Mouse (Mus musculus): ENCODE results near the gene 1700020L24Rik. TPM values are rescaled to one million over a fixed set of nuclear protein-coding genes. Genes with fewer than 3 reads are reported as not detected.

1700020L24Rik gene
- polyA plus RNA-seq, 1 experiment = 37.4 TPM

DNA sequence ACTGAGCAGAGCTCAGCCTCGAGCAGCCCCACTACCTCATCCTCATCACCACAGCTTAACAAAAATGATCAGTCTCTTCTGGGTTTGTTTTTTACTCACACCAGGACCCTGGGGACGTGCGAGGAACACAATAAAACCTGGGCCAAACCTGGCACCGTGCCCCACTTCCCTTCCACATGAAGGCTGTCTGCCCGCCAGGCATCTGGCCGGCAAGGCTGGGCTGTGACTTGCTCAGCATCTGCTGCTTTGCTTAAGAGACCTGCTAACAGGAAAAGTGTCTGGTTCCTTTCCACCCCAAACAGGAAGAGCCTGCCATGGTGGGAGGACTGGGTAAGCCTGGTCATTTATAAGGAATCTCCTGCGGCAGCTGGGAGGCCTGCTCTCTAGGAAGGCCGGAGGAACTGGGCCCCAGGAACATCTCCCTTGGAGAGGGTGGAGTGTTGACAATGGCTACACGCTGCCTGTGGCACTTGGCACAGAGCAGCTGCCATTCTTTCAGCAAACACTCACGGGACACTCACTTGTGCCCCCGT, 29.7 kb downstream of the 1700020L24Rik start:
- WGBS = 10% methylated on average over 11 of the region's 11 CpGs
- peaks cover 1% of the 10 kb centered on the region; the same call in 1 of the 2 replicates for H3K4me1 ChIP-seq (ENCODE audit: control insufficient read depth, insufficient read depth, low read length)
- H3K4me3 ChIP-seq (replicated peaks; ENCODE audit: control insufficient read depth, low read depth, low read length) = no peak overlapping the region
- no peak overlapping the region for H3K27ac ChIP-seq (ENCODE audit: control insufficient read depth, insufficient read depth, low read depth, low read length, poor library complexity)
- no peak for TF ChIP-seq CTCF (IDR thresholded peaks at IDR 0.05; ENCODE audit: control insufficient read depth, insufficient read depth, low read length)
- TF ChIP-seq POLR2A (IDR thresholded peaks at IDR 0.05; ENCODE audit: borderline replicate concordance, control insufficient read depth, low read depth, low read length) = no peak

DNA sequence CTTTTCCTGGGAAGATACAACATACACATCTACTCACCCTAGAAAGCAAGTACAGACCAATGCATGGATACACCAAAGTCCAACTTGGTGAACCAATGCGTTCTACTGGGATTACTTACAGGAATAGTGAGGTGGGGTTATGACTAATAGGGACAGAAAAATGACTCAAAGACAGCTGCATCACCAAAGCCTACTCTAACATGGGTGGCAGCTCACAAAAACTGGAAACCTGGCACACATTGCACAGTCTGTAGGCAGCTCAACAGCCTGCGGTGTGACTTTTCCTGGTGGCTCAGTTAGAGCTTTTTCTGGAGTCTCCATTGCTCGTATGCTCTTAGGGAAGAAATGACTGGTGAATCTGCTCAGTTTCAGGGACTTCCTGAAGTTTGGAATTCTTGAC, 31.3 kb downstream of the 1700020L24Rik start:
- TF ChIP-seq POLR2A (IDR thresholded peaks at IDR 0.05; ENCODE audit: borderline replicate concordance, control insufficient read depth, low read depth, low read length) (no peak), CTCF (IDR thresholded peaks at IDR 0.05; ENCODE audit: control insufficient read depth, insufficient read depth, low read length) (no peak)
- 93% methylated on average over 3 of the region's 3 CpGs for WGBS
- Histone ChIP-seq H3K27ac (ENCODE audit: control insufficient read depth, insufficient read depth, low read depth, low read length, poor library complexity) (no peak overlapping the region), H3K4me3 (replicated peaks; ENCODE audit: control insufficient read depth, low read depth, low read length) (no peak overlapping the region), H3K4me1 (ENCODE audit: control insufficient read depth, insufficient read depth, low read length) (peaks cover 1% of the 10 kb centered on the region; the same call in 1 of the 2 replicates)

DNA sequence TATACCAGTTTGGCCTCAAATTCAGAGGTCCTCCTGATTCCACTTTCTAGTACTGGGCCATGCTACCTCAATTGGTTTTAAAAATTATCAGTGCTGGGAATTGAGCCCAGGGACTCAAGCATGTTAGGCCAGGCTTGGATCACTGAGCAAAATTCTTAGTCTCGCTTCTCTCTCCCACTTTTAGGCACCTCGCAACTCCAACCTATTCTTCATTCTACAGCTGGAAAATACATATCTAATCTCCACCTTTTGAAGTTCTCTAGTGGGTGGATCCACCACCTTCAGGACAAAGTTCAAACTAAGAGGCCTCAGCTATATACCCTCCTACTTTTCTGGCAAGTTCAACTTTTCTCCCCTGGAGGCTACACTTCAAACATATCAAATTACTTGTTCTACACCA, 34.3 kb downstream of the 1700020L24Rik start:
- Histone ChIP-seq H3K4me3 (replicated peaks; ENCODE audit: control insufficient read depth, low read depth, low read length) (no peak overlapping the region), H3K27ac (ENCODE audit: control insufficient read depth, insufficient read depth, low read depth, low read length, poor library complexity) (no peak overlapping the region), H3K4me1 (ENCODE audit: control insufficient read depth, insufficient read depth, low read length) (peaks cover 1% of the 10 kb centered on the region; the same call in 1 of the 2 replicates)
- TF ChIP-seq POLR2A (IDR thresholded peaks at IDR 0.05; ENCODE audit: borderline replicate concordance, control insufficient read depth, low read depth, low read length) = no peak
- no peak for TF ChIP-seq CTCF (IDR thresholded peaks at IDR 0.05; ENCODE audit: control insufficient read depth, insufficient read depth, low read length)
- WGBS = 87% methylated on average over 2 of the region's 2 CpGs

DNA sequence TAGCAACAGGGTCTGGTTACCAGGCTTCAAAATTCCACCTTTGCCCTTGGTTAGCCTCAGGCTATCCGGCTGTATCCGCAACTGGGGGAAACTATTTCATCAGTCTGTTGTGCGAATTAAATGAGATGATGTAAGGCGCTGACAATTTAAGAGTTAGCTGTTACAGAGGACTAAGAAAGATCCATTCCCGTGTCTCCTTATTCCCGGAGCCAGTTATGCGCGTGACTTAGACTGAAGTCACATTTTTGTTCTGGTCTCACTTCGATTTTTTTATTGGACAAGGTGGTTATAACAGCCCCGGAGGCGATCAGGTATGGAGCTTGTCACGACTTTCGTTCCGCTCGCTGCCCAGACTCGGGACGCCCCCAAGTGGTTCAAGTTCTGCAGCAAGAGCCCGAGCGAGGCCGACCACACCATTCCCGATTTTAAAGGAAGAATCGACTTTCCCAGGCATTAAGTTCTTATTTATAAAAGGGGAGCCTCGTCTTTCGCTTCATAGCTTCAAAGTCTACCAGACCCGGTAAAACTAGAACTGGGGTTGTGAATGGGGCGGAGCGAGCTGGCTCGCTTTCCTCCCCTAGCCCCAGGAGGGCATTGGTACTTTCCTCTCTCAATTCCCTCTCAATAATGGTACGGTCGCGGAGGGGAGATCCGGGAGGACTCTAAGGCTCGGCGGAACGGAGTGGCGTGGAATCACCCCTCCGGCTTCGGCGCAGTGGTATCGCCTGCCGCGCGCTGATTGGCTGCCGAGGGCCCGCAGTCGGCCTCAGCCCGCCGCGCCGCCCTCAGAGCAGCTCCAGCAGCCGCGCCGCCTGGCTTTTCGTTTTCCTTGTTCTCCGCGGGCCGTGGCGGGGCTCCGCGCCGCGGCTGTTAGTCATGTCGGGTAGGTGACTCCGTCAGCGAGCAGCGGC, 35.1 kb downstream of the 1700020L24Rik start, which contains the start of gene Taf15:
Gene Taf15, plus strand, starts transcription at position 763 of the 911 bp plus-strand sequence.
- peak within 1 kb of the TSS; percentile 93 for H3K27ac ChIP-seq (ENCODE audit: control insufficient read depth, insufficient read depth, low read depth, low read length, poor library complexity)
- TF ChIP-seq POLR2A (IDR thresholded peaks at IDR 0.05; ENCODE audit: borderline replicate concordance, control insufficient read depth, low read depth, low read length) (peak; percentile 86; the same call in 1 of the 2 replicates), CTCF (IDR thresholded peaks at IDR 0.05; ENCODE audit: control insufficient read depth, insufficient read depth, low read length) (peak; percentile 57)
- peak within 1 kb of the TSS; percentile 81 for H3K4me3 ChIP-seq (replicated peaks; ENCODE audit: control insufficient read depth, low read depth, low read length)
- no peaks in the 10 kb centered on the region; the same call in 1 of the 2 replicates for H3K4me1 ChIP-seq (ENCODE audit: control insufficient read depth, insufficient read depth, low read length)
- 1% methylated on average over 66 of the region's 66 CpGs for WGBS

DNA sequence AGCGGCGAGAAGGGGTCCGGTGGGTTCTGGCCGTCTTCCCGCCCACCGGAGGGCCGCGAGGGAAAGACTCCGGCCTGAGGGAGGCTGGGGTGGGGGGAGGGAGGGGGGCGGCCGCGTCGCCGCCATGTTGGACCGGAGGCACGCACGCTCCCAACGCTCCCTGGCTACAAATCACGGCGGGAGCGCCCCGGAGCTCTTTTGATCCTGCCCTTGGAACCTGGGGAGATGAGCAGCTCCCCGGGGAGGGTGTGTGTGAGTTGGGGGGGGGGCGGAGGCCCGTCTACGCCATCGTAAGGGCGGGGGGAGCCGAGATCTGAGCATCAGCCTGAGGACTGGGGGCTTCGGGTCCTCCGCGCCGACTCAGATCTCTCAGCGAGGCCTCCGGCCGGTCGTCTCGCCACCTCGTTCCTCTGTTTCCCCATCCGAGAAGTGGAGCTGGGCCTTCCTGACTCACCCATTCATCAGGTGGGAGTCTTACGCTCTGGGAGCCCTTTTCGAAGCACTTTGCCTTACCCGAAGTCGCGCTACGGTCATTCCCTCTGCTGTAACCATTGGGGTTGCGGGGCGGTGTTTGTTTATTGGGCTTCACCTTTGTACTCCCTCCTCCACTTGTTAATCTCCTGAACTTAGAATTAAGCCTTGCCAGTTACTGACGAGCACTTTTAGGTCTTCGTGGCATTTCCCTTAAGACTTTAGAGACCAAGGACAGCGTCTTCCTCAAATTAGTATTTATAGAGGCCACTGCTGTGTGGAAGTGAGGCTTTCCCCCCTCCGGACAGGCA, 35.9 kb downstream of the 1700020L24Rik start:
- peak overlapping the region; percentile 81 for H3K4me3 ChIP-seq (replicated peaks; ENCODE audit: control insufficient read depth, low read depth, low read length)
- peak overlapping the region; percentile 93 for H3K27ac ChIP-seq (ENCODE audit: control insufficient read depth, insufficient read depth, low read depth, low read length, poor library complexity)
- H3K4me1 ChIP-seq (ENCODE audit: control insufficient read depth, insufficient read depth, low read length) = no peaks in the 10 kb centered on the region; the same call in 1 of the 2 replicates
- TF ChIP-seq CTCF (IDR thresholded peaks at IDR 0.05; ENCODE audit: control insufficient read depth, insufficient read depth, low read length) = no peak
- under 1% methylated on average over 51 of the region's 52 CpGs for WGBS

Other genes starting within 250 kb of the 1700020L24Rik start
- 4.0 and 6.4 TPM in 2 replicates for gene Slfn3, start 246.3 kb upstream of the 1700020L24Rik start, polyA plus RNA-seq (2011; ENCODE audit: insufficient read depth, insufficient read length, low replicate concordance, missing spikeins)
- 24.0 and 30.8 TPM in 2 replicates for gene Slfn14, start 151.0 kb upstream of the 1700020L24Rik start, polyA plus RNA-seq (2011; ENCODE audit: insufficient read depth, insufficient read length, low replicate concordance, missing spikeins)
- 43.7 and 59.2 TPM in 2 replicates for gene Ap2b1, start 138.7 kb upstream of the 1700020L24Rik start, polyA plus RNA-seq (2011; ENCODE audit: insufficient read depth, insufficient read length, low replicate concordance, missing spikeins)
- gene Pex12, start 135.1 kb upstream of the 1700020L24Rik start, polyA plus RNA-seq (2011; ENCODE audit: insufficient read depth, insufficient read length, low replicate concordance, missing spikeins) = 1.6 and 7.3 TPM in 2 replicates
- 0.32 and 1.1 TPM in 2 replicates for gene Rasl10b, start 28.5 kb upstream of the 1700020L24Rik start, polyA plus RNA-seq (2011; ENCODE audit: insufficient read depth, insufficient read length, low replicate concordance, missing spikeins)
- not detected in 2 replicates for gene Gas2l2, start 8.2 kb upstream of the 1700020L24Rik start, polyA plus RNA-seq (2011; ENCODE audit: insufficient read depth, insufficient read length, low replicate concordance, missing spikeins)
- 0.47 and 0.92 TPM in 2 replicates for gene Mmp28, start 25.4 kb downstream of the 1700020L24Rik start, polyA plus RNA-seq (2011; ENCODE audit: insufficient read depth, insufficient read length, low replicate concordance, missing spikeins)
- 192 and 231 TPM in 2 replicates for gene Taf15, start 35.4 kb downstream of the 1700020L24Rik start, polyA plus RNA-seq (2011; ENCODE audit: insufficient read depth, insufficient read length, low replicate concordance, missing spikeins)
- gene Heatr9, start 84.5 kb downstream of the 1700020L24Rik start, polyA plus RNA-seq (2011; ENCODE audit: insufficient read depth, insufficient read length, low replicate concordance, missing spikeins) = not detected in 2 replicates
- gene Ccl5, start 92.8 kb downstream of the 1700020L24Rik start, polyA plus RNA-seq (2011; ENCODE audit: insufficient read depth, insufficient read length, low replicate concordance, missing spikeins) = 7.6 and 22.7 TPM in 2 replicates
- gene Ccl9, start 141.0 kb downstream of the 1700020L24Rik start, polyA plus RNA-seq (2011; ENCODE audit: insufficient read depth, insufficient read length, low replicate concordance, missing spikeins) = 8.0 and 17.0 TPM in 2 replicates
- 88.2 and 218 TPM in 2 replicates for gene Ccl6, start 155.4 kb downstream of the 1700020L24Rik start, polyA plus RNA-seq (2011; ENCODE audit: insufficient read depth, insufficient read length, low replicate concordance, missing spikeins)
- gene Rpl9-ps1, start 207.9 kb downstream of the 1700020L24Rik start, polyA plus RNA-seq (2011; ENCODE audit: insufficient read depth, insufficient read length, low replicate concordance, missing spikeins) = not detected in 2 replicates
- 1.3 and 2.0 TPM in 2 replicates for gene Ccl3, start 211.7 kb downstream of the 1700020L24Rik start, polyA plus RNA-seq (2011; ENCODE audit: insufficient read depth, insufficient read length, low replicate concordance, missing spikeins)
- 1.5 and 2.3 TPM in 2 replicates for gene Ccl4, start 224.9 kb downstream of the 1700020L24Rik start, polyA plus RNA-seq (2011; ENCODE audit: insufficient read depth, insufficient read length, low replicate concordance, missing spikeins)